8 mouse cellular contexts compared by ENCODE assay signal in genomic region chr9:44113105-44113789, GRCm38 (mm10). TPM values are rescaled to one million over a fixed set of nuclear protein-coding genes. Genes with fewer than 3 reads are reported as not detected.
DNase-seq lines count a peak whose midpoint lies in the region; ATAC-seq and TF ChIP-seq lines count a peak whose summit lies in the region.

Gene Gm49380, minus strand, starts transcription at chr9:44113500.
Gene Rnf26, minus strand, starts transcription at chr9:44113517.

- no peak; the same call in 1 of the 2 replicates for TF ChIP-seq EP300 in heart, postnatal 0 days (IDR thresholded peaks at IDR 0.05; ENCODE audit: low read depth)

- no peaks in the 10 kb centered on the region for H3K9me3 ChIP-seq in E14TG2a.4 (ENCODE audit: low read length)
- H3K9me3 ChIP-seq in forebrain, embryonic 12.5 days = no peaks in the 10 kb centered on the region
- no peaks in the 10 kb centered on the region for H3K9me3 ChIP-seq in heart, postnatal 0 days (replicated peaks; ENCODE audit: control insufficient read depth, low read length)
- no peaks in the 10 kb centered on the region for H3K9me3 ChIP-seq in liver, embryonic 16.5 days (replicated peaks; ENCODE audit: control insufficient read depth, low read length)
- H3K9me3 ChIP-seq in neural tube, embryonic 13.5 days = no peaks in the 10 kb centered on the region

- H3K36me3 ChIP-seq in E14TG2a.4 (ENCODE audit: insufficient read depth, low read length) = peaks cover 20% of the 10 kb centered on the region
- peaks cover 10% of the 10 kb centered on the region; the same call in 1 of the 2 replicates for H3K36me3 ChIP-seq in forebrain, embryonic 12.5 days (replicated peaks)
- no peaks in the 10 kb centered on the region; the same call in 1 of the 2 replicates for H3K36me3 ChIP-seq in heart, postnatal 0 days (replicated peaks; ENCODE audit: control insufficient read depth, insufficient read depth, low read length)
- H3K36me3 ChIP-seq in liver, embryonic 16.5 days (ENCODE audit: control insufficient read depth, insufficient read depth) = peaks cover 9% of the 10 kb centered on the region
- H3K36me3 ChIP-seq in neural tube, embryonic 13.5 days = no peaks in the 10 kb centered on the region
- H3K36me3 ChIP-seq in testis, adult 2 months (ENCODE audit: control insufficient read depth, insufficient read depth, low read length) = no peaks in the 10 kb centered on the region; the same call in 1 of the 2 replicates

- H3K4me1 ChIP-seq in E14TG2a.4 (replicated peaks; ENCODE audit: low read depth, low read length) = peaks cover 44% of the 10 kb centered on the region
- H3K4me1 ChIP-seq in forebrain, embryonic 12.5 days = peaks cover 32% of the 10 kb centered on the region
- peaks cover 20% of the 10 kb centered on the region for H3K4me1 ChIP-seq in heart, postnatal 0 days (ENCODE audit: control insufficient read depth, insufficient read depth)
- peaks cover 30% of the 10 kb centered on the region for H3K4me1 ChIP-seq in liver, embryonic 16.5 days (ENCODE audit: control insufficient read depth, low read depth, low read length)
- H3K4me1 ChIP-seq in neural tube, embryonic 13.5 days (replicated peaks) = peaks cover 46% of the 10 kb centered on the region
- H3K4me1 ChIP-seq in testis, adult 2 months (ENCODE audit: control insufficient read depth, insufficient read depth, low read length) = peaks cover 14% of the 10 kb centered on the region

- 0 out of 2 replicates have a peak within 1 kb of the TSS, but pooled peaks have one; percentile 59 for H3K27ac ChIP-seq in forebrain, embryonic 12.5 days
- H3K27ac ChIP-seq in heart, postnatal 0 days (ENCODE audit: low read depth) = peak within 1 kb of the TSS; percentile 78
- H3K27ac ChIP-seq in liver, embryonic 16.5 days (ENCODE audit: low read length) = peak within 1 kb of the TSS; percentile 81
- no peak within 1 kb of the TSS for H3K27ac ChIP-seq in neural tube, embryonic 13.5 days (replicated peaks)
- H3K27ac ChIP-seq in testis, adult 2 months (ENCODE audit: control insufficient read depth, insufficient read depth, low read depth, low read length) = peak within 1 kb of the TSS; percentile 73

- peak; percentile 98 for DNase-seq in c-Kit-positive CD71-positive TER-119-positive erythroid progenitor cells, embryonic 14.5 days (ENCODE audit: low spot score)
- DNase-seq in heart, postnatal 0 days (ENCODE audit: low spot score) = peak; percentile 100
- peak; percentile 97 to 98 for DNase-seq in kidney, postnatal 4 days

- peak within 1 kb of the TSS; percentile 59 for H3K4me2 ChIP-seq in forebrain, embryonic 12.5 days
- H3K4me2 ChIP-seq in heart, postnatal 0 days (ENCODE audit: low read depth, low read length) = peak within 1 kb of the TSS; percentile 65
- peak within 1 kb of the TSS; percentile 62 for H3K4me2 ChIP-seq in liver, embryonic 16.5 days (ENCODE audit: low read depth, low read length)
- peak within 1 kb of the TSS; percentile 60 for H3K4me2 ChIP-seq in neural tube, embryonic 13.5 days

- peak; percentile 78 for TF ChIP-seq POLR2A in testis, adult 2 months (IDR thresholded peaks at IDR 0.05; ENCODE audit: control insufficient read depth, low read depth, low read length)

- under 1% methylated on average over 42 of the region's 51 CpGs for WGBS in forebrain, embryonic 12.5 days
- 1% methylated on average over 49 of the region's 51 CpGs for WGBS in heart, postnatal 0 days
- under 1% methylated on average over 51 of the region's 51 CpGs for WGBS in liver, embryonic 16.5 days (ENCODE audit: insufficient replicate concordance)
- WGBS in neural tube, embryonic 13.5 days = under 1% methylated on average over 47 of the region's 51 CpGs

- no peaks in the 10 kb centered on the region for H3K27me3 ChIP-seq in E14TG2a.4 (ENCODE audit: insufficient read depth, low read length)
- no peaks in the 10 kb centered on the region for H3K27me3 ChIP-seq in forebrain, embryonic 12.5 days
- no peaks in the 10 kb centered on the region for H3K27me3 ChIP-seq in heart, postnatal 0 days (ENCODE audit: control insufficient read depth, insufficient read depth, low read length)
- H3K27me3 ChIP-seq in liver, embryonic 16.5 days (ENCODE audit: control insufficient read depth, insufficient read depth, low read depth, low read length) = no peaks in the 10 kb centered on the region
- H3K27me3 ChIP-seq in neural tube, embryonic 13.5 days = no peaks in the 10 kb centered on the region
- H3K27me3 ChIP-seq in testis, adult 2 months (ENCODE audit: control insufficient read depth, insufficient read depth, low read length) = no peaks in the 10 kb centered on the region

- ATAC-seq in forebrain, embryonic 12.5 days (ENCODE audit: low FRiP score) = peak; percentile 96
- peak; percentile 96 for ATAC-seq in heart, postnatal 0 days (ENCODE audit: insufficient read depth, low read depth)
- ATAC-seq in liver, embryonic 16.5 days (ENCODE audit: low read depth) = peak; percentile 95
- peak; percentile 96 for ATAC-seq in neural tube, embryonic 13.5 days (ENCODE audit: low read depth)

- peak within 1 kb of the TSS; percentile 87 for H3K4me3 ChIP-seq in E14TG2a.4 (replicated peaks; ENCODE audit: low read length)
- H3K4me3 ChIP-seq in forebrain, embryonic 12.5 days (replicated peaks) = peak within 1 kb of the TSS; percentile 80
- H3K4me3 ChIP-seq in heart, postnatal 0 days (ENCODE audit: low read depth, low read length) = peak within 1 kb of the TSS; percentile 88
- H3K4me3 ChIP-seq in liver, embryonic 16.5 days (ENCODE audit: low read depth, low read length) = peak within 1 kb of the TSS; percentile 81
- peak within 1 kb of the TSS; percentile 72 for H3K4me3 ChIP-seq in neural tube, embryonic 13.5 days
- H3K4me3 ChIP-seq in testis, adult 2 months (ENCODE audit: control insufficient read depth, low read depth, low read length) = peak within 1 kb of the TSS; percentile 89

- H3K9ac ChIP-seq in forebrain, embryonic 12.5 days = peak within 1 kb of the TSS; percentile 80
- peak within 1 kb of the TSS; percentile 81 for H3K9ac ChIP-seq in heart, postnatal 0 days (replicated peaks; ENCODE audit: low read depth, low read length)
- peak within 1 kb of the TSS; percentile 86 for H3K9ac ChIP-seq in liver, embryonic 16.5 days (ENCODE audit: low read depth, low read length)
- H3K9ac ChIP-seq in neural tube, embryonic 13.5 days = peak within 1 kb of the TSS; percentile 84

- no peak for TF ChIP-seq CTCF in E14TG2a.4 (conservative IDR thresholded peaks at IDR 0.05; ENCODE audit: low read length)
- no peak for TF ChIP-seq CTCF in heart, postnatal 0 days (IDR thresholded peaks at IDR 0.05; ENCODE audit: low read depth)
- TF ChIP-seq CTCF in testis, adult 2 months (IDR thresholded peaks at IDR 0.05; ENCODE audit: control insufficient read depth, insufficient read depth, insufficient replicate concordance, low read depth, low read length) = no peak

RNA-seq across cellular contexts. Expression of gene Gm49380, which starts in this region (rescaled TPM):
- 0.14 and 0.36 TPM in 2 replicates for polyA plus RNA-seq in forebrain, embryonic 12.5 days (2016; fragmentation: Nextera tagmentation; extraction: Ambion mirVana)
- not detected in 2 replicates for total RNA-seq in heart, postnatal 0 days (2014; rRNA removed; ENCODE audit: low replicate concordance)
- 0.10 TPM in 1 of 2 replicates, not detected in the other for polyA plus RNA-seq in heart, postnatal 0 days (2015; fragmentation: Nextera tagmentation; extraction: Ambion mirVana)
- polyA plus RNA-seq in liver, embryonic 16.5 days (2015; fragmentation: Nextera tagmentation; extraction: Ambion mirVana) = 0.07 TPM in 1 of 2 replicates, not detected in the other
- polyA plus RNA-seq in neural tube, embryonic 13.5 days (2015; fragmentation: Nextera tagmentation; extraction: Ambion mirVana) = 0.18 and 0.28 TPM in 2 replicates
- polyA plus RNA-seq in testis, adult 2 months (2012; rRNA removed) = 1.2 and 1.6 TPM in 2 replicates

RNA-seq across cellular contexts. Expression of gene Rnf26, which starts in this region (rescaled TPM):
- 69.6 and 69.9 TPM in 2 replicates for polyA plus RNA-seq in forebrain, embryonic 12.5 days (2016; fragmentation: Nextera tagmentation; extraction: Ambion mirVana)
- total RNA-seq in heart, postnatal 0 days (2014; rRNA removed; ENCODE audit: low replicate concordance) = 13.0 and 16.6 TPM in 2 replicates
- polyA plus RNA-seq in heart, postnatal 0 days (2015; fragmentation: Nextera tagmentation; extraction: Ambion mirVana) = 13.7 and 14.1 TPM in 2 replicates
- polyA plus RNA-seq in liver, embryonic 16.5 days (2015; fragmentation: Nextera tagmentation; extraction: Ambion mirVana) = 27.1 and 32.3 TPM in 2 replicates
- 34.5 and 35.4 TPM in 2 replicates for polyA plus RNA-seq in neural tube, embryonic 13.5 days (2015; fragmentation: Nextera tagmentation; extraction: Ambion mirVana)
- polyA plus RNA-seq in testis, adult 2 months (2012; rRNA removed) = 37.5 and 38.3 TPM in 2 replicates
